ENCODE assay signal across 8 mouse cellular contexts in the genomic region with DNA sequence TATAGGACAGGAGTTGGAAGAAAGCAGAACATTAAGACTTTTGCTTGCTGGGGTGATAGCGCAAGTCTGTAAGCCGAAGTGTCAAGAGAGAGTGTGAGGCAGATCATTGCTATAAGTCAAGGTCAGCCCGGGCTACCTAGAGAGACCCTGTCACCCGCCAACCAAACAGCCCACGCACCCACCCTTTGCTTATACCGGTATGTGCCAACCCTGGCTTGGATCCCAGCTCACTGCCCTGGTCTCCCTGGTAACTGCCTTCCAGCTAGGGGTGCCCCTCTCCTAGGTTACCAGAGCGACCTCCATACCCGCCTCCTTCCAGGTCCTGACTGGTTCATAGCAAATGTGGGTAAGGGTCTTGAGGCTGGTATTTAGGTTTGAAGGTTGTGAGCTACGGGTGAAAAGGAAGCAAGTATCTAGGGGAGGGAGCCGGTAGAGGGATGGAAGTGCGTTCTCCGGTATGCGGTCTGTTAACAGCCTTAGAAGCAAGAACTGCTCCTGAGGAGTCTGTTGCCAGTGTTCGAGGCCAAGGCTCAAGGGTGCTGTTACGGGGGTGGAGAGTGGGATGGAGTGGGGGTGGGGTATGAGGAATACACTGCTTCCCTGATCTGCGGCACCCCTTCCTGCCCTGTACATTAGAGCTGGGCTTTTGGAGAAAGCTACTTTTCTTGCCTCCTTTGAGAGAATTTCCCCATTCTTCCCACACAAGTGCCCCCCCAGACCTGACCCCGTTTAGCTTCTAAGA. TPM values are rescaled to one million over a fixed set of nuclear protein-coding genes. Genes with fewer than 3 reads are reported as not detected.
A peak's percentile ranks its signal among the peaks of the same experiment; 100 is the strongest.
DNase-seq lines count a peak whose midpoint lies in the region; ATAC-seq and TF ChIP-seq lines count a peak whose summit lies in the region.

No protein-coding gene starts in this region.

- no peaks in the 10 kb centered on the region for H3K36me3 ChIP-seq in liver, embryonic 11.5 days (ENCODE audit: control insufficient read depth, insufficient read depth, low read length)
- no peaks in the 10 kb centered on the region for H3K36me3 ChIP-seq in embryonic facial prominence, embryonic 13.5 days
- no peaks in the 10 kb centered on the region for H3K36me3 ChIP-seq in hindbrain, embryonic 12.5 days

- H3K9ac ChIP-seq in liver, embryonic 11.5 days (ENCODE audit: low read depth, low read length), result no peak overlapping the region
- H3K9ac ChIP-seq in embryonic facial prominence, embryonic 13.5 days, result peak overlapping the region; percentile 52
- H3K9ac ChIP-seq in hindbrain, embryonic 12.5 days, result peak overlapping the region; percentile 27; the same call in 1 of the 2 replicates

- 6% methylated on average over 17 of the region's 17 CpGs for WGBS in liver, embryonic 11.5 days
- 3% methylated on average over 17 of the region's 17 CpGs for WGBS in embryonic facial prominence, embryonic 13.5 days
- WGBS in hindbrain, embryonic 12.5 days, result 1% methylated on average over 17 of the region's 17 CpGs
- WGBS in olfactory bulb, adult 2 months, result 6% methylated on average over 17 of the region's 17 CpGs

- H3K4me2 ChIP-seq in liver, embryonic 11.5 days, result peak overlapping the region; percentile 28
- H3K4me2 ChIP-seq in embryonic facial prominence, embryonic 13.5 days, result peak overlapping the region; percentile 50
- peak overlapping the region; percentile 26 for H3K4me2 ChIP-seq in hindbrain, embryonic 12.5 days (replicated peaks)

- TF ChIP-seq POLR2A in olfactory bulb, adult 2 months (IDR thresholded peaks at IDR 0.05; ENCODE audit: insufficient read depth, low read depth, low read length), result no peak

- peaks cover 35% of the 10 kb centered on the region for H3K27me3 ChIP-seq in liver, embryonic 11.5 days (replicated peaks; ENCODE audit: control insufficient read depth, insufficient read depth, low read length)
- H3K27me3 ChIP-seq in embryonic facial prominence, embryonic 13.5 days, result peaks cover 20% of the 10 kb centered on the region
- peaks cover 24% of the 10 kb centered on the region for H3K27me3 ChIP-seq in hindbrain, embryonic 12.5 days

- no peak for DNase-seq in liver, embryonic 11.5 days (ENCODE audit: low spot score)
- DNase-seq in liver, result no peak
- peak; percentile 73 for DNase-seq in layer of hippocampus, adult 9-11 months
- DNase-seq in gastrocnemius, adult 8-10 months (ENCODE audit: low spot score in 2 of 2), result no peak
- DNase-seq in gastrocnemius, postnatal 36 days, result no peak

- intact Hi-C loops in gastrocnemius, postnatal 36 days (cut with DNase I), result loop anchor here (2.0 kb wide), 2 partner anchors 51 to 165 kb away; no protein-coding TSS in a partner anchor

- no peak for TF ChIP-seq CTCF in olfactory bulb, adult 2 months (IDR thresholded peaks at IDR 0.05; ENCODE audit: insufficient read depth, low read depth, low read length)

- no peaks in the 10 kb centered on the region for H3K9me3 ChIP-seq in liver, embryonic 11.5 days (ENCODE audit: control insufficient read depth, low read length)
- H3K9me3 ChIP-seq in embryonic facial prominence, embryonic 13.5 days, result no peaks in the 10 kb centered on the region
- no peaks in the 10 kb centered on the region for H3K9me3 ChIP-seq in hindbrain, embryonic 12.5 days (replicated peaks)

- no peaks in the 10 kb centered on the region; the same call in none of the 2 replicates for H3K4me1 ChIP-seq in liver, embryonic 11.5 days (replicated peaks; ENCODE audit: control insufficient read depth, insufficient read depth, low read length)
- H3K4me1 ChIP-seq in embryonic facial prominence, embryonic 13.5 days, result peaks cover 29% of the 10 kb centered on the region
- H3K4me1 ChIP-seq in hindbrain, embryonic 12.5 days, result peaks cover 20% of the 10 kb centered on the region
- peaks cover 10% of the 10 kb centered on the region for H3K4me1 ChIP-seq in olfactory bulb, adult 2 months (ENCODE audit: control insufficient read depth, insufficient read depth, low read length)

- ATAC-seq in liver, embryonic 11.5 days (replicated peaks; ENCODE audit: low FRiP score), result no peak
- no peak; the same call in 1 of the 2 replicates for ATAC-seq in embryonic facial prominence, embryonic 13.5 days (ENCODE audit: insufficient number of reproducible peaks, insufficient read depth, low FRiP score, low TSS enrichment, low read depth)
- ATAC-seq in hindbrain, embryonic 12.5 days (ENCODE audit: low FRiP score), result no peak

- no peak overlapping the region for H3K4me3 ChIP-seq in liver, embryonic 11.5 days (ENCODE audit: low read depth, low read length)
- H3K4me3 ChIP-seq in embryonic facial prominence, embryonic 13.5 days, result peak overlapping the region; percentile 20
- H3K4me3 ChIP-seq in hindbrain, embryonic 12.5 days, result no peak overlapping the region
- peak overlapping the region; percentile 15; the same call in 1 of the 2 replicates for H3K4me3 ChIP-seq in olfactory bulb, adult 2 months (ENCODE audit: insufficient read depth, low read depth, low read length)

- no peak overlapping the region for H3K27ac ChIP-seq in liver, embryonic 11.5 days (ENCODE audit: low read depth, low read length)
- peak overlapping the region; percentile 12; the same call in 1 of the 2 replicates for H3K27ac ChIP-seq in embryonic facial prominence, embryonic 13.5 days
- H3K27ac ChIP-seq in hindbrain, embryonic 12.5 days, result no peak overlapping the region
- no peak overlapping the region for H3K27ac ChIP-seq in olfactory bulb, adult 2 months (ENCODE audit: insufficient read depth, low read depth, low read length)

RNA-seq across cellular contexts. Expression of a gene that starts 4.6 kb away (rescaled TPM):
- polyA plus RNA-seq in liver, embryonic 11.5 days (2014; fragmentation: Nextera tagmentation; extraction: Ambion mirVana), result 3.3 and 3.5 TPM in 2 replicates
- 7.0 and 8.3 TPM in 2 replicates for polyA plus RNA-seq in embryonic facial prominence, embryonic 13.5 days (2015; fragmentation: Nextera tagmentation; extraction: Ambion mirVana)
- polyA plus RNA-seq in hindbrain, embryonic 12.5 days (2016; fragmentation: Nextera tagmentation; extraction: Ambion mirVana), result 10.7 and 11.5 TPM in 2 replicates
- not detected in 2 replicates for polyA plus RNA-seq in olfactory bulb, adult 2 months (2012; ENCODE audit: insufficient read depth, insufficient read length, low replicate concordance, missing spikeins)
- 1 to 10 TPM; 2.7 to 8.9 (median 5.9) TPM for total RNA-seq in gastrocnemius, adult 8-10 months (2022)
- 1 to 10 TPM; 2.8 to 5.8 TPM for total RNA-seq in gastrocnemius, postnatal 36 days (2021)

RNA-seq across cellular contexts. Expression of a gene that starts 4.7 kb away (rescaled TPM):
- polyA plus RNA-seq in liver, embryonic 11.5 days (2014; fragmentation: Nextera tagmentation; extraction: Ambion mirVana), result 193 and 198 TPM in 2 replicates
- 663 and 674 TPM in 2 replicates for polyA plus RNA-seq in embryonic facial prominence, embryonic 13.5 days (2015; fragmentation: Nextera tagmentation; extraction: Ambion mirVana)
- 258 and 273 TPM in 2 replicates for polyA plus RNA-seq in hindbrain, embryonic 12.5 days (2016; fragmentation: Nextera tagmentation; extraction: Ambion mirVana)
- polyA plus RNA-seq in olfactory bulb, adult 2 months (2012; ENCODE audit: insufficient read depth, insufficient read length, low replicate concordance, missing spikeins), result not detected in 2 replicates
- total RNA-seq in gastrocnemius, adult 8-10 months (2022), result 100 to 1,000 TPM; 136 to 170 (median 151) TPM
- 100 to 1,000 TPM in 1 of 2 experiments, 10 to 100 TPM in 1; 94.8 to 103 TPM for total RNA-seq in gastrocnemius, postnatal 36 days (2021)

RNA-seq across cellular contexts. Expression of a gene that starts 26.6 kb away (rescaled TPM):
- polyA plus RNA-seq in liver, embryonic 11.5 days (2014; fragmentation: Nextera tagmentation; extraction: Ambion mirVana), result 11.1 and 13.1 TPM in 2 replicates
- polyA plus RNA-seq in embryonic facial prominence, embryonic 13.5 days (2015; fragmentation: Nextera tagmentation; extraction: Ambion mirVana), result 12.7 and 16.4 TPM in 2 replicates
- polyA plus RNA-seq in hindbrain, embryonic 12.5 days (2016; fragmentation: Nextera tagmentation; extraction: Ambion mirVana), result 11.3 and 15.7 TPM in 2 replicates
- polyA plus RNA-seq in olfactory bulb, adult 2 months (2012; ENCODE audit: insufficient read depth, insufficient read length, low replicate concordance, missing spikeins), result not detected in 2 replicates
- total RNA-seq in gastrocnemius, adult 8-10 months (2022), result 1 to 10 TPM; 3.1 to 4.2 (median 3.7) TPM
- total RNA-seq in gastrocnemius, postnatal 36 days (2021), result 1 to 10 TPM; 3.5 to 4.1 TPM

RNA-seq across cellular contexts. Expression of a gene that starts 27.7 kb away (rescaled TPM):
- polyA plus RNA-seq in liver, embryonic 11.5 days (2014; fragmentation: Nextera tagmentation; extraction: Ambion mirVana), result 128 and 140 TPM in 2 replicates
- 206 and 216 TPM in 2 replicates for polyA plus RNA-seq in embryonic facial prominence, embryonic 13.5 days (2015; fragmentation: Nextera tagmentation; extraction: Ambion mirVana)
- 210 and 235 TPM in 2 replicates for polyA plus RNA-seq in hindbrain, embryonic 12.5 days (2016; fragmentation: Nextera tagmentation; extraction: Ambion mirVana)
- polyA plus RNA-seq in olfactory bulb, adult 2 months (2012; ENCODE audit: insufficient read depth, insufficient read length, low replicate concordance, missing spikeins), result not detected in 2 replicates
- 100 to 1,000 TPM; 119 to 153 (median 140) TPM for total RNA-seq in gastrocnemius, adult 8-10 months (2022)
- 100 to 1,000 TPM; 146 to 165 TPM for total RNA-seq in gastrocnemius, postnatal 36 days (2021)

RNA-seq across cellular contexts. Expression of a gene that starts 37.5 kb away (rescaled TPM):
- polyA plus RNA-seq in liver, embryonic 11.5 days (2014; fragmentation: Nextera tagmentation; extraction: Ambion mirVana), result 0.14 and 0.21 TPM in 2 replicates
- 1.2 and 2.0 TPM in 2 replicates for polyA plus RNA-seq in embryonic facial prominence, embryonic 13.5 days (2015; fragmentation: Nextera tagmentation; extraction: Ambion mirVana)
- 3.6 and 4.4 TPM in 2 replicates for polyA plus RNA-seq in hindbrain, embryonic 12.5 days (2016; fragmentation: Nextera tagmentation; extraction: Ambion mirVana)
- polyA plus RNA-seq in olfactory bulb, adult 2 months (2012; ENCODE audit: insufficient read depth, insufficient read length, low replicate concordance, missing spikeins), result not detected in 2 replicates
- total RNA-seq in gastrocnemius, adult 8-10 months (2022), result 10 to 100 TPM; 63.3 to 69.0 (median 65.3) TPM
- 10 to 100 TPM; 47.9 to 60.1 TPM for total RNA-seq in gastrocnemius, postnatal 36 days (2021)

Comparison
In these comparisons a context has a peak if more than half of its experiments do, and no peak if none do; other contexts are left out.
1. H3K4me3 ChIP-seq: peak in embryonic facial prominence, embryonic 13.5 days (single experiment) and olfactory bulb, adult 2 months (single experiment); none in liver, embryonic 11.5 days (single experiment) and hindbrain, embryonic 12.5 days (single experiment).
2. RNA of a gene that starts 4.7 kb away (polyA plus RNA-seq): 663 to 674 TPM in embryonic facial prominence, embryonic 13.5 days, 258 to 273 TPM in hindbrain, embryonic 12.5 days and 193 to 198 TPM in liver, embryonic 11.5 days; not detected in olfactory bulb, adult 2 months; every median in the first group is over 100 times any median in the second.
3. RNA of a gene that starts 26.6 kb away (polyA plus RNA-seq): 11.3 to 15.7 TPM in hindbrain, embryonic 12.5 days, 11.1 to 13.1 TPM in liver, embryonic 11.5 days and 12.7 to 16.4 TPM in embryonic facial prominence, embryonic 13.5 days; not detected in olfactory bulb, adult 2 months; every median in the first group is over 10 times any median in the second.
4. Peak in every context shown above with its lines, with median percentiles within 50 percentile points of each other: H3K4me2 ChIP-seq.